8 mouse cellular contexts compared by ENCODE assay signal in the genomic region with DNA sequence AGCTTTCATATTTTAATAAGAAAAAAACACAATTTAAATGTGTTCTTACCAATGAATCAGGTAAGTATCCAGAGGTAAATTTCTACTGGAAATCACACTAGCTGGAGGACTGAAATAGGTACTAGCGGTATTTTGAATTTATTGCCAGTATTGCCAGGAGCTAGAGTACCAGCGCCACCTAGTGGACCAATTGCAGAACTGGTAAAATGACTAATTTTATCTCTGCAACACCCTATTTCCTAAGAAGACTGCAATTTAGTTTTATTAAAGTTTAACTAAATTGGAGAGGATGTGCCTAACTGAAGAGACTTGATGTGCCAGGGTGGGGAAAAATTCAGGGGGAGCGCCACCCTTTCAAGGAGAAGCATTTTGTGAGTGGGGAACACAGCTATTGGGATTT.
A peak's percentile ranks its signal among the peaks of the same experiment; 100 is the strongest.
DNase-seq lines count a peak whose midpoint lies in the region; ATAC-seq and TF ChIP-seq lines count a peak whose summit lies in the region.
"Had no signal": no experiment of that assay in that cellular context is flagged by ENCODE, and none has a peak within 500 bp of the region (broad histone marks: within the 10 kb centered on the region; RNA-seq: fewer than 3 reads in every experiment).

No protein-coding gene starts in this region.

- ATAC-seq in liver, embryonic 12.5 days: no peak
- 0 out of 2 replicates have a peak, but pooled peaks have one; percentile 5 for ATAC-seq in lung, embryonic 16.5 days (ENCODE audit: low read depth)

- WGBS in liver, adult 2 months: 8% methylated on average over 3 of the region's 3 CpGs
- 8% methylated on average over 3 of the region's 3 CpGs for WGBS in liver, embryonic 12.5 days (ENCODE audit: insufficient replicate concordance)
- WGBS in lung, embryonic 16.5 days: under 1% methylated on average over 3 of the region's 3 CpGs

- H3K9ac ChIP-seq in liver, adult 2 months (ENCODE audit: low read depth, low read length): no peak overlapping the region
- no peak overlapping the region for H3K9ac ChIP-seq in liver, embryonic 12.5 days
- H3K9ac ChIP-seq in lung, embryonic 16.5 days (ENCODE audit: low read length): no peak overlapping the region
- H3K9ac ChIP-seq: heart, embryonic 15.5 days had no signal

- TF ChIP-seq CTCF in liver, adult 2 months (IDR thresholded peaks at IDR 0.05; ENCODE audit: low read depth, low read length): peak; percentile 57

- no peak overlapping the region for H3K4me2 ChIP-seq in liver, embryonic 12.5 days
- no peak overlapping the region for H3K4me2 ChIP-seq in lung, embryonic 16.5 days (ENCODE audit: low read depth, low read length)
- H3K4me2 ChIP-seq: heart, embryonic 15.5 days had no signal

- H3K9me3 ChIP-seq in liver, embryonic 12.5 days (replicated peaks): no peaks in the 10 kb centered on the region
- H3K9me3 ChIP-seq in lung, embryonic 16.5 days (ENCODE audit: control insufficient read depth, low read length): no peaks in the 10 kb centered on the region
- H3K9me3 ChIP-seq: heart, embryonic 15.5 days had no signal

- H3K27ac ChIP-seq in liver, adult 2 months (replicated peaks; ENCODE audit: insufficient read depth, low read depth, low read length): no peak overlapping the region
- no peak overlapping the region for H3K27ac ChIP-seq in liver, embryonic 12.5 days
- no peak overlapping the region for H3K27ac ChIP-seq in lung, embryonic 16.5 days (ENCODE audit: low read length)
- H3K27ac ChIP-seq: heart, embryonic 15.5 days had no signal

- no peaks in the 10 kb centered on the region for H3K36me3 ChIP-seq in liver, adult 2 months (ENCODE audit: control insufficient read depth, insufficient read depth, low read length)
- H3K36me3 ChIP-seq in liver, embryonic 12.5 days: no peaks in the 10 kb centered on the region
- H3K36me3 ChIP-seq in lung, embryonic 16.5 days (ENCODE audit: control insufficient read depth, insufficient read depth, low read length): no peaks in the 10 kb centered on the region
- no peaks in the 10 kb centered on the region for H3K36me3 ChIP-seq in splenic B cell, adult 2 months (ENCODE audit: control insufficient read depth, insufficient read depth, low read length, poor library complexity, severe bottlenecking)
- H3K36me3 ChIP-seq: heart, embryonic 15.5 days had no signal

- no peaks in the 10 kb centered on the region for H3K27me3 ChIP-seq in liver, adult 2 months (ENCODE audit: control insufficient read depth, insufficient read depth, low read length)
- no peaks in the 10 kb centered on the region for H3K27me3 ChIP-seq in liver, embryonic 12.5 days (replicated peaks)
- no peaks in the 10 kb centered on the region for H3K27me3 ChIP-seq in lung, embryonic 16.5 days (ENCODE audit: control insufficient read depth, insufficient read depth, low read depth, low read length)
- H3K27me3 ChIP-seq in splenic B cell, adult 2 months (ENCODE audit: control insufficient read depth, insufficient read depth, low read length, poor library complexity, severe bottlenecking): no peaks in the 10 kb centered on the region
- H3K27me3 ChIP-seq: heart, embryonic 15.5 days had no signal

- no peaks in the 10 kb centered on the region for H3K79me2 ChIP-seq in liver, adult 2 months (ENCODE audit: control insufficient read depth, insufficient read depth, low read length)

- TF ChIP-seq POLR2A in liver, adult 2 months (IDR thresholded peaks at IDR 0.05; ENCODE audit: extremely low read depth, insufficient read depth, low read length): no peak

- DNase-seq in liver, adult 2 months (ENCODE audit: extremely low read depth, low read depth, low spot score): peak; percentile 36
- DNase-seq in adrenal gland, postnatal 14 days: peak; percentile 55
- DNase-seq in embryo, embryonic 10 days (ENCODE audit: low spot score): peak; percentile 69
- DNase-seq in hindlimb bud, embryonic 11.5 days (ENCODE audit: extremely low spot score, low read depth, low spot score): peak; percentile 22
- peak; percentile 2 for DNase-seq in splenic B cell, adult 2 months (ENCODE audit: low read depth, low spot score)

- H3K4me3 ChIP-seq in liver, adult 2 months (ENCODE audit: insufficient read depth, low read depth, low read length): no peak overlapping the region
- H3K4me3 ChIP-seq in liver, embryonic 12.5 days: no peak overlapping the region
- H3K4me3 ChIP-seq in lung, embryonic 16.5 days (ENCODE audit: low read length): no peak overlapping the region
- H3K4me3 ChIP-seq: heart, embryonic 15.5 days had no signal

- H3K4me1 ChIP-seq in liver, adult 2 months (ENCODE audit: control insufficient read depth, insufficient read depth, low read length): no peaks in the 10 kb centered on the region
- H3K4me1 ChIP-seq in liver, embryonic 12.5 days: no peaks in the 10 kb centered on the region
- no peaks in the 10 kb centered on the region for H3K4me1 ChIP-seq in lung, embryonic 16.5 days (replicated peaks; ENCODE audit: control insufficient read depth, insufficient read depth, low read length)
- H3K4me1 ChIP-seq: heart, embryonic 15.5 days had no signal

Comparison
In these comparisons a context has a peak if more than half of its experiments do, and no peak if none do; other contexts are left out.
1. DNase-seq: peak in every context shown above with its lines; median percentile 69 in embryo, embryonic 10 days; 55 in adrenal gland, postnatal 14 days; 36 in liver, adult 2 months; 22 in hindlimb bud, embryonic 11.5 days; 2 in splenic B cell, adult 2 months.